Mouse (Mus musculus) heart, adult 18-20 months (tissue): ENCODE data around the gene Lhpp. TPM values are rescaled to one million over a fixed set of nuclear protein-coding genes. Genes with fewer than 3 reads are reported as not detected.
"Not testable (repeated sequence)": the region's sequence is repeated elsewhere in the genome, so short reads cannot be mapped to it uniquely, and the experiment has no call there.

Source experiments
- DNase-seq, 2 experiments: peaks; one replicate each; pipeline ENCODE4 v3.0.0; 2021 to 2022; ENCODE audit warnings: mixed read lengths in 1 of 2
- total RNA-seq, 2 experiments: library from RNA; stranded (reverse); gene quantifications; 2 replicates each; pipeline ENCODE4 v1.2.3; 2021

The Lhpp gene
- total RNA-seq, 2 experiments from 2014 or later, result 14.3 to 16.4 TPM

- no peak for DNase-seq
These were observed 36.1 kb downstream of the Lhpp start for GRCm38 (mm10) chr7:132646514-132646913.

GRCm38 (mm10) chr7:132654412-132654811 is 44.0 kb downstream of the Lhpp start:
- no peak for DNase-seq

GRCm38 (mm10) chr7:132656075-132656474 is 45.6 kb downstream of the Lhpp start:
- peak; percentile 90 to 94 for DNase-seq

GRCm38 (mm10) chr7:132656548-132656947 is 46.1 kb downstream of the Lhpp start:
- peak; percentile 90 to 98 for DNase-seq

- no peak for DNase-seq
These were observed 47.1 kb downstream of the Lhpp start for GRCm38 (mm10) chr7:132657371-132658057.

- DNase-seq, result peak in 1 of 2 experiments; percentile 71
These were observed 47.6 kb downstream of the Lhpp start for GRCm38 (mm10) chr7:132658058-132658450.

GRCm38 (mm10) chr7:132658688-132659087 is 48.2 kb downstream of the Lhpp start:
- no peak for DNase-seq

- peak in 1 of 2 experiments; percentile 54 for DNase-seq
These were observed 49.2 kb downstream of the Lhpp start for GRCm38 (mm10) chr7:132659633-132660032.

- not testable (repeated sequence) for DNase-seq
These were observed 52.4 kb downstream of the Lhpp start for GRCm38 (mm10) chr7:132662831-132663230.

GRCm38 (mm10) chr7:132664815-132665214 is 54.4 kb downstream of the Lhpp start:
- no peak for DNase-seq

- DNase-seq, result no peak
These were observed 55.4 kb downstream of the Lhpp start for GRCm38 (mm10) chr7:132665664-132666382.

GRCm38 (mm10) chr7:132666516-132666915 is 56.1 kb downstream of the Lhpp start:
- no peak for DNase-seq

- DNase-seq, result peak; percentile 67 to 84
These were observed 58.2 kb downstream of the Lhpp start for GRCm38 (mm10) chr7:132668604-132669003.

- DNase-seq, result peak; percentile 67 to 79
These were observed 59.8 kb downstream of the Lhpp start for GRCm38 (mm10) chr7:132669999-132670862.

GRCm38 (mm10) chr7:132670863-132671165 is 60.4 kb downstream of the Lhpp start:
- peak; percentile 85 to 91 for DNase-seq

GRCm38 (mm10) chr7:132672481-132672959 is 62.1 kb downstream of the Lhpp start:
- DNase-seq, result peak; percentile 82 to 93

GRCm38 (mm10) chr7:132673931-132674755 is 63.7 kb downstream of the Lhpp start:
- peak; percentile 88 to 89 for DNase-seq

- DNase-seq, result no peak
These were observed 65.5 kb downstream of the Lhpp start for GRCm38 (mm10) chr7:132675922-132676321.

- DNase-seq, result no peak
These were observed 68.7 kb downstream of the Lhpp start for GRCm38 (mm10) chr7:132679117-132679516.

GRCm38 (mm10) chr7:132679549-132679948 is 69.1 kb downstream of the Lhpp start:
- no peak for DNase-seq

- DNase-seq, result peak; percentile 63 to 68
These were observed 70.9 kb downstream of the Lhpp start for GRCm38 (mm10) chr7:132681296-132681695.

- DNase-seq, result no peak
These were observed 71.4 kb downstream of the Lhpp start for GRCm38 (mm10) chr7:132681831-132682230.
